Mouse (Mus musculus): ENCODE results near the gene Pde6g. TPM values are rescaled to one million over a fixed set of nuclear protein-coding genes. Genes with fewer than 3 reads are reported as not detected.

Pde6g gene
- total RNA-seq (2014; rRNA removed) (0.46 and 0.81 TPM in 2 replicates), polyA plus RNA-seq (2012; rRNA removed) (0.98 and 1.8 TPM in 2 replicates)

- H3K4me1 ChIP-seq (ENCODE audit: control insufficient read depth, insufficient read depth, low read length), result peaks cover 1% of the 10 kb centered on the region; the same call in 1 of the 2 replicates
- H3K79me2 ChIP-seq (ENCODE audit: control insufficient read depth, insufficient read depth, low read length), result 0 out of 2 replicates have a peak, but pooled peaks cover 2% of the 10 kb centered on the region
- 84% methylated on average over 4 of the region's 4 CpGs for WGBS
- no peak for DNase-seq (ENCODE audit: extremely low read depth, low read depth, low spot score)
- no peak for TF ChIP-seq CTCF (IDR thresholded peaks at IDR 0.05; ENCODE audit: low read depth, low read length)
- no peak for TF ChIP-seq POLR2A (IDR thresholded peaks at IDR 0.05; ENCODE audit: extremely low read depth, insufficient read depth, low read length)
- no peaks in the 10 kb centered on the region for H3K36me3 ChIP-seq (ENCODE audit: control insufficient read depth, insufficient read depth, low read length)
- H3K27me3 ChIP-seq (ENCODE audit: control insufficient read depth, insufficient read depth, low read length), result no peaks in the 10 kb centered on the region
- H3K9ac ChIP-seq (ENCODE audit: low read depth, low read length), result no peak within 1 kb of the TSS
- no peak within 1 kb of the TSS for H3K4me3 ChIP-seq (ENCODE audit: insufficient read depth, low read depth, low read length)
- H3K27ac ChIP-seq (replicated peaks; ENCODE audit: insufficient read depth, low read depth, low read length), result no peak within 1 kb of the TSS
Measured at GRCm38 (mm10) chr11:120453306-120453705, at the start of gene Pde6g. Gene Pde6g, minus strand, starts transcription at chr11:120453500.

DNA sequence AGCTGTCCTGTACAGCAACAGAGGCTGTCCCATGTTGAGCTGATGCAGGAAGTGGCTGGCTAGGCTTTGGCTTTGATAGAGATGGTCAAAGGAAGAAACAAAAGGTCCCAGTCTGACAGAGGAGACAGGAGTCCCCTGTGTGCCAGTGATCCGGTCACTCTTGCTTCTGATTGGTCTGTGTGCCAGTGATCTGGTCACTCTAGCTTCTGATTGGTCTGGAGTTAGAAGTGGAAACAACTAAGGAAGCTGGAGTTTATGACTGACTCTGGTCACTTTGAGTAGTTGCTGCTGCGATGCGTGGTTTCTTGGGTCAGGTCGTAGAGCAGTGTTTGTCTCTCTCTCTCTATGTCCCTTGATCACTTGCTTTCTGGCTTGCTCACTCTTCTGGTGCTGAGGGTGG lies 48.4 kb upstream of the Pde6g start:
- H3K27me3 ChIP-seq (ENCODE audit: control insufficient read depth, insufficient read depth, low read length), result no peaks in the 10 kb centered on the region
- no peak overlapping the region for H3K4me3 ChIP-seq (ENCODE audit: insufficient read depth, low read depth, low read length)
- no peak for DNase-seq (ENCODE audit: extremely low read depth, low read depth, low spot score)
- H3K27ac ChIP-seq (replicated peaks; ENCODE audit: insufficient read depth, low read depth, low read length), result no peak overlapping the region
- H3K4me1 ChIP-seq (ENCODE audit: control insufficient read depth, insufficient read depth, low read length), result peaks cover 31% of the 10 kb centered on the region
- H3K36me3 ChIP-seq (ENCODE audit: control insufficient read depth, insufficient read depth, low read length), result peaks cover 4% of the 10 kb centered on the region; the same call in 1 of the 2 replicates
- TF ChIP-seq CTCF (IDR thresholded peaks at IDR 0.05; ENCODE audit: low read depth, low read length) (no peak), POLR2A (IDR thresholded peaks at IDR 0.05; ENCODE audit: extremely low read depth, insufficient read depth, low read length) (no peak)
- WGBS, result 78% methylated on average over 4 of the region's 4 CpGs
- no peak overlapping the region for H3K9ac ChIP-seq (ENCODE audit: low read depth, low read length)
- H3K79me2 ChIP-seq (ENCODE audit: control insufficient read depth, insufficient read depth, low read length), result no peaks in the 10 kb centered on the region

- no peak for TF ChIP-seq POLR2A (IDR thresholded peaks at IDR 0.05; ENCODE audit: extremely low read depth, insufficient read depth, low read length)
- no peak for TF ChIP-seq CTCF (IDR thresholded peaks at IDR 0.05; ENCODE audit: low read depth, low read length)
- H3K79me2 ChIP-seq (ENCODE audit: control insufficient read depth, insufficient read depth, low read length), result no peaks in the 10 kb centered on the region
- peaks cover 7% of the 10 kb centered on the region for H3K36me3 ChIP-seq (ENCODE audit: control insufficient read depth, insufficient read depth, low read length)
- no peaks in the 10 kb centered on the region for H3K27me3 ChIP-seq (ENCODE audit: control insufficient read depth, insufficient read depth, low read length)
- peak overlapping the region; percentile 14 for H3K27ac ChIP-seq (replicated peaks; ENCODE audit: insufficient read depth, low read depth, low read length)
- no peak overlapping the region for H3K4me3 ChIP-seq (ENCODE audit: insufficient read depth, low read depth, low read length)
- whole genome bisulfite sequencing, result 8% methylated on average over 6 of the region's 6 CpGs
- H3K4me1 ChIP-seq (ENCODE audit: control insufficient read depth, insufficient read depth, low read length), result peaks cover 28% of the 10 kb centered on the region
- H3K9ac ChIP-seq (ENCODE audit: low read depth, low read length), result no peak overlapping the region
- DNase-seq (ENCODE audit: extremely low read depth, low read depth, low spot score), result peak; percentile 87
Measured at GRCm38 (mm10) chr11:120501018-120501417, 47.7 kb upstream of the Pde6g start.

DNA sequence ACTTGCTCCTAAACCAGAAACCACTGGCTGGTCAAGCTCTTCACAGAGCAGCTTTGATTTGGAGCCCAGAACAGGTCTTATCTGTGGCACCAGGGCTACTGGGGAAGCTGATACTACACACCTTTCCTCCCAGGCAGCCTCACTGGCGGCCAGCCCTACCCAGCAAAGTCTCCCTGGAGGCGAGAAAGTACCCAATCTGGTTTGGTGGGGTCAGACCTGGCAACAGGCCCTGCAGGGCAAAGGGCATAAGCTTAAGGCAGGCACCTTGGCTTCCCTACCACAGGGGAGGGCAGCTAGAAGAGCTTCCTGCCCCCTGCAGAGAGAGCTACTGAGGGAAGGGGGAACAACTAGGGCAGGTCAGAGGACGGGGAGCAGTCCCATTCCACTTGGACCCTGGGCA lies 47.1 kb upstream of the Pde6g start:
- 7% methylated on average over 3 of the region's 3 CpGs for WGBS
- DNase-seq (ENCODE audit: extremely low read depth, low read depth, low spot score), result peak; percentile 94
- no peaks in the 10 kb centered on the region for H3K27me3 ChIP-seq (ENCODE audit: control insufficient read depth, insufficient read depth, low read length)
- H3K27ac ChIP-seq (replicated peaks; ENCODE audit: insufficient read depth, low read depth, low read length), result peak overlapping the region; percentile 42
- H3K79me2 ChIP-seq (ENCODE audit: control insufficient read depth, insufficient read depth, low read length), result no peaks in the 10 kb centered on the region
- peaks cover 13% of the 10 kb centered on the region for H3K36me3 ChIP-seq (ENCODE audit: control insufficient read depth, insufficient read depth, low read length)
- H3K9ac ChIP-seq (ENCODE audit: low read depth, low read length), result peak overlapping the region; percentile 0
- H3K4me3 ChIP-seq (ENCODE audit: insufficient read depth, low read depth, low read length), result no peak overlapping the region
- peaks cover 24% of the 10 kb centered on the region for H3K4me1 ChIP-seq (ENCODE audit: control insufficient read depth, insufficient read depth, low read length)
- TF ChIP-seq POLR2A (IDR thresholded peaks at IDR 0.05; ENCODE audit: extremely low read depth, insufficient read depth, low read length), result 0 out of 2 replicates have a peak, but pooled peaks have one; percentile 24
- 0 out of 2 replicates have a peak, but pooled peaks have one; percentile 12 for TF ChIP-seq CTCF (IDR thresholded peaks at IDR 0.05; ENCODE audit: low read depth, low read length)

- Histone ChIP-seq H3K79me2 (ENCODE audit: control insufficient read depth, insufficient read depth, low read length) (no peaks in the 10 kb centered on the region), H3K4me1 (ENCODE audit: control insufficient read depth, insufficient read depth, low read length) (peaks cover 24% of the 10 kb centered on the region), H3K9ac (ENCODE audit: low read depth, low read length) (peak overlapping the region; percentile 0), H3K36me3 (ENCODE audit: control insufficient read depth, insufficient read depth, low read length) (peaks cover 15% of the 10 kb centered on the region), H3K4me3 (ENCODE audit: insufficient read depth, low read depth, low read length) (no peak overlapping the region), H3K27ac (replicated peaks; ENCODE audit: insufficient read depth, low read depth, low read length) (peak overlapping the region; percentile 42), H3K27me3 (ENCODE audit: control insufficient read depth, insufficient read depth, low read length) (no peaks in the 10 kb centered on the region)
- DNase-seq (ENCODE audit: extremely low read depth, low read depth, low spot score), result no peak
- TF ChIP-seq POLR2A (IDR thresholded peaks at IDR 0.05; ENCODE audit: extremely low read depth, insufficient read depth, low read length) (no peak), CTCF (IDR thresholded peaks at IDR 0.05; ENCODE audit: low read depth, low read length) (no peak)
- WGBS, result 51% methylated on average over 6 of the region's 6 CpGs
Measured at GRCm38 (mm10) chr11:120499894-120500293, 46.6 kb upstream of the Pde6g start.

DNA sequence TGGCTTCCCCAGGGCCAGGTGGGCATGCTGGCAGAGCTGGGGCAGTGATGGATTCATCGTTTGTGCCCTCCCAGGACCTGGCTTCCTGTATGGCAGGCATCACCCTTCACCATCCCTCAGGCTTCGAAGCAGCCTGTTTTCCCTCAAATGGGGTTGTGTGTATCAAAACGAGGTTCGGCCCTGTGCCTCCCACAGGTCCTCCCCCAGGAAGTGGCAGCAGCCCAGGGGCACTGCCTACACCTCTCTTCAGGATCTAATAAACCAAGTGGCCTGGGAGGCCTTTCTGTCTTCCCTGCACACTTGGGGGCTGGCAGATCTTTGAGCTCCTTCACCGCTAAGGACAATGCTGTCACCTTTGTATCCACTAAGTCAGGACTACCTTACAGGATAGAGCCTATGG lies 45.6 kb upstream of the Pde6g start:
- no peak overlapping the region for H3K9ac ChIP-seq (ENCODE audit: low read depth, low read length)

More for the DNA sequence above, 45.6 kb upstream of the Pde6g start:
- WGBS, result 87% methylated on average over 5 of the region's 5 CpGs
- Histone ChIP-seq H3K36me3 (ENCODE audit: control insufficient read depth, insufficient read depth, low read length) (peaks cover 20% of the 10 kb centered on the region), H3K4me3 (ENCODE audit: insufficient read depth, low read depth, low read length) (no peak overlapping the region), H3K27ac (replicated peaks; ENCODE audit: insufficient read depth, low read depth, low read length) (no peak overlapping the region), H3K79me2 (ENCODE audit: control insufficient read depth, insufficient read depth, low read length) (no peaks in the 10 kb centered on the region), H3K27me3 (ENCODE audit: control insufficient read depth, insufficient read depth, low read length) (no peaks in the 10 kb centered on the region), H3K4me1 (ENCODE audit: control insufficient read depth, insufficient read depth, low read length) (peaks cover 28% of the 10 kb centered on the region)
- DNase-seq (ENCODE audit: extremely low read depth, low read depth, low spot score), result no peak
- no peak for TF ChIP-seq CTCF (IDR thresholded peaks at IDR 0.05; ENCODE audit: low read depth, low read length)
- TF ChIP-seq POLR2A (IDR thresholded peaks at IDR 0.05; ENCODE audit: extremely low read depth, insufficient read depth, low read length), result no peak

Measured in liver, adult 2 months (tissue).